Mouse (Mus musculus) heart, embryonic 14.5 days (tissue): ENCODE results near the gene Tmem211. TPM values are rescaled to one million over a fixed set of nuclear protein-coding genes. Genes with fewer than 3 reads are reported as not detected.
A peak's percentile ranks its signal among the peaks of the same experiment; 100 is the strongest.

Experiments used
- ATAC-seq: fragments of 200-750 bp; cut with Nextera tagmentation; 2 replicates; pipeline ENCODE4 v1.8.0; 2017; ENCODE audit warnings: low read depth, moderate TSS enrichment; ENCODE audit not compliant: insufficient number of reproducible peaks, insufficient read depth, low FRiP score
- H3K27ac ChIP-seq, 2 experiments: fragments of 200-500 bp in 1 of 2; fragments of 300-500 bp in 1 of 2; sonication (generic) in 1 of 2; replicated peaks in 1 of 2; 2 replicates each; pipeline ENCODE4 v1.5.1; 2012 to 2014; ENCODE audit warnings: low read depth in 2 of 2, low read length in 2 of 2, control low read depth in 1 of 2, mild to moderate bottlenecking in 1 of 2, mixed read lengths in 1 of 2; ENCODE audit not compliant: control insufficient read depth in 1 of 2, insufficient read depth in 1 of 2
- H3K27me3 ChIP-seq: fragments of 300-500 bp; sonication (generic); 2 replicates; pipeline ENCODE4 v1.6.1; 2014; ENCODE audit warnings: mild to moderate bottlenecking, low read length, control low read depth; ENCODE audit not compliant: control insufficient read depth, insufficient read depth
- H3K36me3 ChIP-seq: fragments of 300-500 bp; sonication (generic); 2 replicates; pipeline ENCODE4 v1.6.1; 2014; ENCODE audit warnings: mild to moderate bottlenecking, control low read depth, low read length, mixed read lengths; ENCODE audit not compliant: control insufficient read depth, insufficient read depth
- H3K4me1 ChIP-seq, 2 experiments: fragments of 200-500 bp in 1 of 2; fragments of 300-500 bp in 1 of 2; sonication (generic) in 1 of 2; 2 replicates each; pipeline ENCODE4 v1.6.1; 2012 to 2014; ENCODE audit warnings: low read length in 2 of 2, control low read depth in 1 of 2, mixed read lengths in 1 of 2; ENCODE audit not compliant: control insufficient read depth in 2 of 2, insufficient read depth in 2 of 2
- H3K4me2 ChIP-seq: fragments of 300-500 bp; sonication (generic); 2 replicates; pipeline ENCODE4 v1.6.1; 2014; ENCODE audit warnings: mild to moderate bottlenecking, low read length
- H3K4me3 ChIP-seq, 2 experiments: fragments of 200-500 bp in 1 of 2; fragments of 300-500 bp in 1 of 2; sonication (generic) in 1 of 2; 2 replicates each; pipeline ENCODE4 v1.5.1; 2012 to 2014; ENCODE audit warnings: low read length in 2 of 2, mild to moderate bottlenecking in 2 of 2, control low read depth in 1 of 2, low read depth in 1 of 2, moderate library complexity in 1 of 2; ENCODE audit not compliant: control insufficient read depth in 1 of 2, insufficient read depth in 1 of 2
- H3K9ac ChIP-seq: fragments of 300-500 bp; sonication (generic); 2 replicates; pipeline ENCODE4 v1.6.1; 2014; ENCODE audit warnings: mild to moderate bottlenecking, low read length
- H3K9me3 ChIP-seq: fragments of 300-500 bp; sonication (generic); 2 replicates; pipeline ENCODE4 v1.6.1; 2016; ENCODE audit warnings: low read length, control low read depth; ENCODE audit not compliant: control insufficient read depth
- WGBS: fragments of 180-500 bp; shearing (Covaris S2); extraction: QIAGEN DNeasy Blood & Tissue Kit; methylation state at CpG from one replicate; pipeline ENCODE4 v1.1.7; 2014; 5-methylcytosine and 5-hydroxymethylcytosine counted together
- polyA plus RNA-seq: library from polyadenylated mRNA; unstranded; fragments of >200 nt; fragmentation: Nextera tagmentation; extraction: Ambion mirVana; gene quantifications from 2 replicates; pipeline ENCODE4 v1.2.1, GENCODE M21; 2014

The Tmem211 gene
- polyA plus RNA-seq, 1 experiment from 2014 or later = not detected

- peaks cover 0 to 3% of the 10 kb centered on the region in 2 experiments; a peak in 1 of 4 replicates for H3K4me1 ChIP-seq
- no peaks in the 10 kb centered on the region for H3K27me3 ChIP-seq
- no peaks in the 10 kb centered on the region for H3K36me3 ChIP-seq
- H3K9me3 ChIP-seq = no peaks in the 10 kb centered on the region
- no peak overlapping the region for H3K4me3 ChIP-seq
- H3K9ac ChIP-seq = no peak overlapping the region
- no peak overlapping the region for H3K27ac ChIP-seq
- no peak overlapping the region for H3K4me2 ChIP-seq
- ATAC-seq = no peak
- 63% methylated on average over 10 of the region's 10 CpGs for WGBS
These were observed 49.1 kb downstream of the Tmem211 start for GRCm38 (mm10) chr5:113275839-113276238.

- no peak for ATAC-seq
- Histone ChIP-seq H3K9me3 (no peaks in the 10 kb centered on the region), H3K4me2 (peak overlapping the region; percentile 44; the same call in 1 of the 2 replicates), H3K27me3 (peaks cover 4% of the 10 kb centered on the region; the same call in 1 of the 2 replicates), H3K9ac (no peak overlapping the region), H3K27ac (no peak overlapping the region), H3K36me3 (no peaks in the 10 kb centered on the region), H3K4me1 (peaks cover 0 to 3% of the 10 kb centered on the region in 2 experiments; a peak in 1 of 4 replicates), H3K4me3 (peak overlapping the region; percentile 8 to 34; a peak in 2 of 4 replicates)
- 23% methylated on average over 15 of the region's 15 CpGs for WGBS
These were observed 53.6 kb downstream of the Tmem211 start for GRCm38 (mm10) chr5:113280138-113280856.

GRCm38 (mm10) chr5:113281557-113281956 is 54.8 kb downstream of the Tmem211 start:
- ATAC-seq = no peak
- Histone ChIP-seq H3K27me3 (peaks cover 16% of the 10 kb centered on the region), H3K9me3 (no peaks in the 10 kb centered on the region), H3K4me2 (no peak overlapping the region), H3K4me1 (peaks cover 0 to 3% of the 10 kb centered on the region in 2 experiments; a peak in 1 of 4 replicates), H3K4me3 (no peak overlapping the region), H3K27ac (no peak overlapping the region), H3K36me3 (no peaks in the 10 kb centered on the region), H3K9ac (no peak overlapping the region)
- 84% methylated on average over 7 of the region's 7 CpGs for WGBS

GRCm38 (mm10) chr5:113283726-113284125 is 57.0 kb downstream of the Tmem211 start:
- Histone ChIP-seq H3K4me2 (no peak overlapping the region), H3K27me3 (peaks cover 38% of the 10 kb centered on the region), H3K9me3 (no peaks in the 10 kb centered on the region), H3K4me3 (no peak overlapping the region), H3K4me1 (peaks cover 0 to 3% of the 10 kb centered on the region in 2 experiments; a peak in 1 of 4 replicates), H3K27ac (no peak overlapping the region), H3K36me3 (no peaks in the 10 kb centered on the region), H3K9ac (no peak overlapping the region)
- WGBS = 59% methylated on average over 2 of the region's 2 CpGs
- no peak for ATAC-seq

- H3K4me3 ChIP-seq = no peak overlapping the region
- no peak overlapping the region for H3K4me2 ChIP-seq
- H3K27me3 ChIP-seq = peaks cover 55% of the 10 kb centered on the region
- H3K27ac ChIP-seq = no peak overlapping the region
- 57% methylated on average over 16 of the region's 16 CpGs for WGBS
- H3K9ac ChIP-seq = no peak overlapping the region
- no peak for ATAC-seq
- H3K4me1 ChIP-seq = no peaks in the 10 kb centered on the region
- no peaks in the 10 kb centered on the region for H3K36me3 ChIP-seq
- no peaks in the 10 kb centered on the region for H3K9me3 ChIP-seq
These were observed 58.8 kb downstream of the Tmem211 start for GRCm38 (mm10) chr5:113285541-113285940.

GRCm38 (mm10) chr5:113286048-113286447 is 59.3 kb downstream of the Tmem211 start:
- H3K27ac ChIP-seq = no peak overlapping the region
- WGBS = 72% methylated on average over 11 of the region's 11 CpGs
- no peak for ATAC-seq
- no peaks in the 10 kb centered on the region for H3K4me1 ChIP-seq
- H3K4me2 ChIP-seq = no peak overlapping the region
- peaks cover 58% of the 10 kb centered on the region for H3K27me3 ChIP-seq
- H3K36me3 ChIP-seq = no peaks in the 10 kb centered on the region
- H3K9me3 ChIP-seq = no peaks in the 10 kb centered on the region
- H3K9ac ChIP-seq = no peak overlapping the region
- no peak overlapping the region for H3K4me3 ChIP-seq

GRCm38 (mm10) chr5:113286591-113287520 is 60.1 kb downstream of the Tmem211 start:
- no peak overlapping the region for H3K9ac ChIP-seq
- no peaks in the 10 kb centered on the region for H3K9me3 ChIP-seq
- no peak overlapping the region for H3K27ac ChIP-seq
- no peaks in the 10 kb centered on the region for H3K4me1 ChIP-seq
- peaks cover 63% of the 10 kb centered on the region for H3K27me3 ChIP-seq
- no peaks in the 10 kb centered on the region for H3K36me3 ChIP-seq
- no peak for ATAC-seq
- H3K4me2 ChIP-seq = no peak overlapping the region
- 6% methylated on average over 57 of the region's 60 CpGs for WGBS
- no peak overlapping the region for H3K4me3 ChIP-seq
